Mouse (Mus musculus): Measurements from ENCODE around the gene Bpifa5. TPM values are rescaled to one million over a fixed set of nuclear protein-coding genes. Genes with fewer than 3 reads are reported as not detected.

Bpifa5 gene
- polyA plus RNA-seq, 1 experiment, result not detected

GRCm38 (mm10) chr2:154187468-154187867 is 25.1 kb downstream of the Bpifa5 start:
- Histone ChIP-seq H3K27me3 (replicated peaks; ENCODE audit: control insufficient read depth, insufficient read depth, low read length) (no peaks in the 10 kb centered on the region), H3K36me3 (ENCODE audit: control insufficient read depth, insufficient read depth, low read length) (no peaks in the 10 kb centered on the region), H3K4me3 (ENCODE audit: insufficient read depth, low read depth, low read length) (no peak overlapping the region), H3K27ac (ENCODE audit: insufficient read depth, low read depth, low read length) (no peak overlapping the region), H3K4me1 (ENCODE audit: control insufficient read depth, insufficient read depth, low read length) (no peaks in the 10 kb centered on the region)
- TF ChIP-seq CTCF (conservative IDR thresholded peaks at IDR 0.05; ENCODE audit: insufficient read depth, insufficient read length, low read depth, low read length), result no peak
- no peak for TF ChIP-seq POLR2A (IDR thresholded peaks at IDR 0.05; ENCODE audit: low read depth, low read length)
- WGBS, result 40% methylated on average over 5 of the region's 5 CpGs
- no peak for DNase-seq

- no peaks in the 10 kb centered on the region for H3K4me1 ChIP-seq (ENCODE audit: control insufficient read depth, insufficient read depth, low read length)
- TF ChIP-seq POLR2A (IDR thresholded peaks at IDR 0.05; ENCODE audit: low read depth, low read length) (no peak), CTCF (conservative IDR thresholded peaks at IDR 0.05; ENCODE audit: insufficient read depth, insufficient read length, low read depth, low read length) (no peak)
- no peaks in the 10 kb centered on the region for H3K27me3 ChIP-seq (replicated peaks; ENCODE audit: control insufficient read depth, insufficient read depth, low read length)
- H3K4me3 ChIP-seq (ENCODE audit: insufficient read depth, low read depth, low read length), result no peak overlapping the region
- no peak for DNase-seq
- no peaks in the 10 kb centered on the region for H3K36me3 ChIP-seq (ENCODE audit: control insufficient read depth, insufficient read depth, low read length)
- no peak overlapping the region for H3K27ac ChIP-seq (ENCODE audit: insufficient read depth, low read depth, low read length)
- 75% methylated on average over 7 of the region's 7 CpGs for WGBS
Observed at GRCm38 (mm10) chr2:154189877-154190434, 27.5 kb downstream of the Bpifa5 start.

GRCm38 (mm10) chr2:154190546-154191258 is 28.3 kb downstream of the Bpifa5 start, which contains the start of gene Bpifb1:
TSS of gene Bpifb1 (plus strand) at chr2:154190818.
- Histone ChIP-seq H3K4me3 (ENCODE audit: insufficient read depth, low read depth, low read length) (no peak within 1 kb of the TSS), H3K27ac (ENCODE audit: insufficient read depth, low read depth, low read length) (no peak within 1 kb of the TSS), H3K36me3 (ENCODE audit: control insufficient read depth, insufficient read depth, low read length) (no peaks in the 10 kb centered on the region), H3K27me3 (replicated peaks; ENCODE audit: control insufficient read depth, insufficient read depth, low read length) (no peaks in the 10 kb centered on the region), H3K4me1 (ENCODE audit: control insufficient read depth, insufficient read depth, low read length) (no peaks in the 10 kb centered on the region)
- no peak for DNase-seq
- WGBS, result 82% methylated on average over 11 of the region's 11 CpGs
- TF ChIP-seq POLR2A (IDR thresholded peaks at IDR 0.05; ENCODE audit: low read depth, low read length) (no peak), CTCF (conservative IDR thresholded peaks at IDR 0.05; ENCODE audit: insufficient read depth, insufficient read length, low read depth, low read length) (no peak)

GRCm38 (mm10) chr2:154192141-154192540 is 29.7 kb downstream of the Bpifa5 start:
- Histone ChIP-seq H3K27ac (ENCODE audit: insufficient read depth, low read depth, low read length) (no peak overlapping the region), H3K4me1 (ENCODE audit: control insufficient read depth, insufficient read depth, low read length) (no peaks in the 10 kb centered on the region), H3K27me3 (replicated peaks; ENCODE audit: control insufficient read depth, insufficient read depth, low read length) (no peaks in the 10 kb centered on the region), H3K4me3 (ENCODE audit: insufficient read depth, low read depth, low read length) (no peak overlapping the region), H3K36me3 (ENCODE audit: control insufficient read depth, insufficient read depth, low read length) (no peaks in the 10 kb centered on the region)
- no peak for DNase-seq
- TF ChIP-seq CTCF (conservative IDR thresholded peaks at IDR 0.05; ENCODE audit: insufficient read depth, insufficient read length, low read depth, low read length) (no peak), POLR2A (IDR thresholded peaks at IDR 0.05; ENCODE audit: low read depth, low read length) (no peak)
- WGBS, result 90% methylated on average over 2 of the region's 2 CpGs

GRCm38 (mm10) chr2:154193071-154193470 is 30.7 kb downstream of the Bpifa5 start:
- DNase-seq, result no peak
- 92% methylated on average over 4 of the region's 4 CpGs for WGBS
- Histone ChIP-seq H3K27me3 (replicated peaks; ENCODE audit: control insufficient read depth, insufficient read depth, low read length) (no peaks in the 10 kb centered on the region), H3K4me1 (ENCODE audit: control insufficient read depth, insufficient read depth, low read length) (no peaks in the 10 kb centered on the region), H3K4me3 (ENCODE audit: insufficient read depth, low read depth, low read length) (no peak overlapping the region), H3K36me3 (ENCODE audit: control insufficient read depth, insufficient read depth, low read length) (no peaks in the 10 kb centered on the region), H3K27ac (ENCODE audit: insufficient read depth, low read depth, low read length) (no peak overlapping the region)
- no peak for TF ChIP-seq CTCF (conservative IDR thresholded peaks at IDR 0.05; ENCODE audit: insufficient read depth, insufficient read length, low read depth, low read length)
- no peak for TF ChIP-seq POLR2A (IDR thresholded peaks at IDR 0.05; ENCODE audit: low read depth, low read length)

GRCm38 (mm10) chr2:154193994-154194504 is 31.6 kb downstream of the Bpifa5 start:
- TF ChIP-seq CTCF (conservative IDR thresholded peaks at IDR 0.05; ENCODE audit: insufficient read depth, insufficient read length, low read depth, low read length), result no peak
- TF ChIP-seq POLR2A (IDR thresholded peaks at IDR 0.05; ENCODE audit: low read depth, low read length), result no peak
- no peak overlapping the region for H3K4me3 ChIP-seq (ENCODE audit: insufficient read depth, low read depth, low read length)
- H3K36me3 ChIP-seq (ENCODE audit: control insufficient read depth, insufficient read depth, low read length), result no peaks in the 10 kb centered on the region
- H3K27ac ChIP-seq (ENCODE audit: insufficient read depth, low read depth, low read length), result no peak overlapping the region
- H3K27me3 ChIP-seq (replicated peaks; ENCODE audit: control insufficient read depth, insufficient read depth, low read length), result no peaks in the 10 kb centered on the region
- 81% methylated on average over 5 of the region's 5 CpGs for WGBS
- H3K4me1 ChIP-seq (ENCODE audit: control insufficient read depth, insufficient read depth, low read length), result no peaks in the 10 kb centered on the region
- no peak for DNase-seq

- Histone ChIP-seq H3K4me3 (ENCODE audit: insufficient read depth, low read depth, low read length) (no peak overlapping the region), H3K27me3 (replicated peaks; ENCODE audit: control insufficient read depth, insufficient read depth, low read length) (no peaks in the 10 kb centered on the region), H3K27ac (ENCODE audit: insufficient read depth, low read depth, low read length) (no peak overlapping the region), H3K36me3 (ENCODE audit: control insufficient read depth, insufficient read depth, low read length) (no peaks in the 10 kb centered on the region), H3K4me1 (ENCODE audit: control insufficient read depth, insufficient read depth, low read length) (no peaks in the 10 kb centered on the region)
- no peak for TF ChIP-seq POLR2A (IDR thresholded peaks at IDR 0.05; ENCODE audit: low read depth, low read length)
- no peak for DNase-seq
- WGBS, result 92% methylated on average over 9 of the region's 9 CpGs
Observed at GRCm38 (mm10) chr2:154197036-154197435, 34.6 kb downstream of the Bpifa5 start.
